Mouse (Mus musculus): Measurements from ENCODE around the gene Etl4.
A peak's percentile ranks its signal among the peaks of the same experiment; 100 is the strongest.

The Etl4 gene

DNA sequence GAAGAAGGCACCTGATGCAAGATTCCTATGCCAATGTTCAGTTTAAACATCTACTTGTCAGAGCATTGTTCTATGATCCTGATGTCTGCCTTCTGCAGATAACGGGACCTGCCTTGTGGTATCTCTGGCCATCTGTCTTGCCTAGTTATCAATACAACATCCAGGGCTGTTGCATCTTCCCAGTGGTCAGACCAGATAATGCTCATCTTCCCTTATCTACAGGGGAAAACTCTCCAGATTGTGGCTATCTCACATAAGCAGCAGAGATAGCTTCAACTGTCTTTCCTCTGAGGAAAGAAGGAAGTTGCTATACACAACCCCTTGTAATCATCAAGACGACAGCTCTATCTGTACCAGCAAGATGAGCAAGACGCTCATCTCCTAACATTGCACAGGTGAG lies 579.5 kb downstream of the Etl4 start:
- Histone ChIP-seq H3K36me3 (ENCODE audit: control insufficient read depth, insufficient read depth, low read length, poor library complexity, severe bottlenecking) (no peaks in the 10 kb centered on the region), H3K27me3 (ENCODE audit: control insufficient read depth, insufficient read depth, low read length, poor library complexity, severe bottlenecking) (no peaks in the 10 kb centered on the region)
- DNase-seq (ENCODE audit: low read depth, low spot score), result no peak

DNA sequence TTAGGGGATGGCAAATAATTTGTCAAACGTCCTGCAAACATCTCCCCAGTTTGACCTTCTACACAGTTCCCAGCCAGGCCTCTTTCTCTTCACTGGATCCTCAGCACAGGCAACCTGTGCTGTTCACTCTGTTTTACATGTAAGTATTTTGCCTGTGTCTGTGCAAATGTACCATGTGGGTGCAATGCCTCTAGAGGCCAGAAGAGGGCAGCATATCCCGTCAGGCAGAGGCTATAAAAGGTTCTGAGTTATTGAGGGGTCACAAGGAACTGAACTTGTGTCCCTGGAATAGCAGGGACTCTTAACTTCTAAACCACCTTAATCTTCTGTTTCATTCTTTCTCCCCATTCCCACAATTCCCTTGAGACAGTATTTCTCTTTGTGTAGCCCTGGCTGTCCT lies 582.5 kb downstream of the Etl4 start:
- Histone ChIP-seq H3K36me3 (ENCODE audit: control insufficient read depth, insufficient read depth, low read length, poor library complexity, severe bottlenecking) (no peaks in the 10 kb centered on the region), H3K27me3 (ENCODE audit: control insufficient read depth, insufficient read depth, low read length, poor library complexity, severe bottlenecking) (no peaks in the 10 kb centered on the region)
- no peak for DNase-seq (ENCODE audit: low read depth, low spot score)

DNA sequence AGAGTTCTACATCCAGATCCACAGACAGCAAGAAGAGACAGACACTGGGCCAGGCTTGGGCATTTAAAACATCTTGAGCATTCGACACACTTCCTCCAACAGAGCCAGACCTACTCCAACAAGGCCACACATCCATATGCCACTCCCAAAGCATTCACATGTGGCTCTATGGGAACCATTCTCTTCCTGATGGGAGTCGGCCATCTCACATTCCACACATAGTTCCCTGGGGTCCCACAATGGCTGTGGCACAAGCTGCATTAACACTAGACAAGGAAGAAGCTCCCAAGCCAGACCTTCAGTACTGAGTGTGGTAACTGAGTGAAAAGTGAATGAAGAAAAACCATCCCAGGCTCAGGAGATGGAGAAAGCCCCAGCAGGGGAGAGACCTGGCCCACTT lies 584.2 kb downstream of the Etl4 start:
- Histone ChIP-seq H3K36me3 (ENCODE audit: control insufficient read depth, insufficient read depth, low read length, poor library complexity, severe bottlenecking) (no peaks in the 10 kb centered on the region), H3K27me3 (ENCODE audit: control insufficient read depth, insufficient read depth, low read length, poor library complexity, severe bottlenecking) (no peaks in the 10 kb centered on the region)
- no peak for DNase-seq (ENCODE audit: low read depth, low spot score)

DNA sequence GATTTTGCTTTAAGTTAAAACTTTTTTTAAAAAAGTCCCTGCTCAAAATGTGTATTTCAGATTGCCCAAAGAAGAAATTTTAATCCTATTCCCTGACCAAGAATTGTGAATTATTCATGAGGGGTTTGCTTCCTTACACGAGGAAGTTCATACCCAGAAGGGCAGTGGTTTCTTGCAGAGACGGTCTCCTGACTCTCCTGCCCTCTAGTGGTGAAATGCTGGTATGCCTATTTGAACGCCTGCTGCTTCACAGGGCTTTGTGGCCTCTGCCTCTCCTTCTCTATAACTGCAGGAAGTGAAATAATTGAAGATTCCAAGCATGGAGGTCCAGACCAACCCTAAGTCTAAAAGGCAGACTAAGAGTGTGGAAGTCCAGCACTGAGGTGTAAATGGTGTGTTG lies 585.1 kb downstream of the Etl4 start:
- H3K27me3 ChIP-seq (ENCODE audit: control insufficient read depth, insufficient read depth, low read length, poor library complexity, severe bottlenecking), result no peaks in the 10 kb centered on the region
- peak; percentile 11 for DNase-seq (ENCODE audit: low read depth, low spot score)
- H3K36me3 ChIP-seq (ENCODE audit: control insufficient read depth, insufficient read depth, low read length, poor library complexity, severe bottlenecking), result no peaks in the 10 kb centered on the region

DNA sequence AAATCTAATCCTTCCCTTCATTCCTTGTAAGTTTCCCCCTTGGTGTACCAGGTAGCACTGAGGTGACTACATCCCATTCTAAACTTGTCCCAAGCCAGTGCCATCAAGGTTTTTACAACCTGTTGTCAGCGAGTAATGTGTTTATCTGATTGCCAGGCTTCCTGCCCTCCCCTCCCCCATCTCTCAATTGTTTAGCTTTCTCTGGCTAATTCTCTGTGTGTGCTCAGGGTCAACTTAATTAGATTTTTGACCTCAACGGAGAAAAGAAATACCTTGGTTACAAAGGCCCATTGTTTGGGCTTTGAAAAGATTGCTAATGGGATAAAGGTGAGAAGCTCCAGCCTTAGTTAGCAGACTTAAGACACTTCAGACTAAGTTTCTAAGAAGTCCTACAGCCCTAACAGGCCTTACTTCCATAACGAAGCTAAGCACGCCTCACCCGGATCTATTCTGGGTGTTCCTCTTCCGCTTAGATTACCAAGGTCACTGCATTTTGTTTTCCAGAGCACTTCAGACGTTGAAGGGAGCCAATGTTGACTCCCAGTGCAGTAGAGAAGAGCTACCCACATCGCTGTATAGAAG lies 586.7 kb downstream of the Etl4 start:
- DNase-seq (ENCODE audit: low read depth, low spot score), result no peak
- H3K36me3 ChIP-seq (ENCODE audit: control insufficient read depth, insufficient read depth, low read length, poor library complexity, severe bottlenecking), result no peaks in the 10 kb centered on the region
- H3K27me3 ChIP-seq (ENCODE audit: control insufficient read depth, insufficient read depth, low read length, poor library complexity, severe bottlenecking), result no peaks in the 10 kb centered on the region

DNA sequence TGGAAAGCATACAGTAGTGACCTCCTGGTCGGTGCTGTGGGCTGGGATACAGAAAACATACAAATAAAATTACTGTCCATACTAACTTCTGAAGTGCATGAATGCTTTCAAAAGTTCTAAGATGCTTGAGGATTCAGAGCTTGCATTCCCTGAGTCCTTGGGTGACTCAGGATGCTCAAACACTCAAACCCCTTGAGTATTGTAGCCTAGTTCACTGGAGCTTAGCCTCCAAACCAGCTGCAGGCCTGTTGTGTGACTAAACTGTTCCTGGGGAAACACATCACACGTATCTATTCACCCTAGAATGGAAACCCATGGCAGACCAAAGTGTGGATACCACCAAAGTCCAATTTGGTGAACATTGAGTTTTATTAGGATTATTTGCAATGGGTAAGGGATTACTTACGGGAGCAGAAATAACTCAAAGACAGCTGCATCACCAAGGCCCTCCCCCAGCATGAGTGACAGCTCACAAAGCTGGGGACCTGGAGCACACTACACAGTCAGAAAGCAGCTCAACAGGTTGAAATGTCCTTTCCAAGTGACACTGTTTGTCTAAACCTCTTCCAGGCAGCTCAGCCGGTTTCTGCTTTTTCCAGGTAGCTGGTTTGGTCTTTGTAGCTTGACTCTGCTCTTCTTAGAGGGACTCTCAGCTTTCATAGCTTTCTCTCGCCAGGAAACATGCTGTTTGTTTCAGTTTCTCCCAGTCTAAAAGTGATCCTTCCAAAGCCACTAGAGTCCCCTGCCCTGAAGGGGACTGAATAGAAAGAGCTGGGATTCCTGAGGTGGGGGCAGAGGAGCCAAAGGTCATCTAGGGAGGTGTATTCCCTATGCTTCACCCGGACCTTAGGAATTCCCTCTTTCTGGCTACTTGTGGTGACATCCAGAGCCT lies 598.5 kb downstream of the Etl4 start:
- H3K27me3 ChIP-seq (ENCODE audit: control insufficient read depth, insufficient read depth, low read length, poor library complexity, severe bottlenecking), result no peaks in the 10 kb centered on the region
- H3K36me3 ChIP-seq (ENCODE audit: control insufficient read depth, insufficient read depth, low read length, poor library complexity, severe bottlenecking), result no peaks in the 10 kb centered on the region
- DNase-seq (ENCODE audit: low read depth, low spot score), result no peak

DNA sequence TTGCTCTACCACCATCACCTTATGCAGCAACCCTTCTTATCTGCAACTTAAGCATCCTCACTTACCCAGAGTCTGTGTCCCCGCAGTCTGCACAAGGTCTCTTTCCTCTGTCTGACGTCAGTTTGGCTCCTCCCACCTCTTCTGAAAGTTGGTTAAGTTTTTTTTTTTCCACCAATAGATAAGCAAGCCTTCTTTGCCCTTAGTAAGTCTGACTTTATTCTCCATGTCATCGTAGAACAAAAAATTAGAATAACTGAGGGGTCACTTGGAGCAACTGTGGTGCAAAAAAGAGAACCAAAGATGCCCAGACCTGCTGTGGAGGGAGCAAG lies 599.1 kb downstream of the Etl4 start:
- no peak for DNase-seq (ENCODE audit: low read depth, low spot score)
- Histone ChIP-seq H3K27me3 (ENCODE audit: control insufficient read depth, insufficient read depth, low read length, poor library complexity, severe bottlenecking) (no peaks in the 10 kb centered on the region), H3K36me3 (ENCODE audit: control insufficient read depth, insufficient read depth, low read length, poor library complexity, severe bottlenecking) (no peaks in the 10 kb centered on the region)

DNA sequence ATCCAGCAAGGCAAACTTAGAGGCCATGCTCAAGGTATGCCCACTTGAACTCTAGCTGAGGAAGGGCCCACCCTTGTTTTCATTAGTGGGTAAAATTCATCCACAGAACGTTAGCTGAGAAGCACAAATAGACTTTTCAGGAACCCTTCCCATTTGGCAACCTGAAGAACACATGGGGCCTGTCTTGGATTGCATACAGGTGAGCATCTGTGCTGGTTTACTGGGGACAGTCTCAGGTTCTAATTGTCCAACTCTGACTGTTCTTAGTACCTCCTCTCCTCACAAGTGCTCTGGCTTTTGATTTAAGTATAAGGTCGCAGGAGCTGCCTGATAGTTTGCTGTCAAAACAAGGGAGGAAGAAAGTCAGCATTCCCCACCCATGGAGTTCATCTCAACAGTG lies 600.5 kb downstream of the Etl4 start:
- Histone ChIP-seq H3K27me3 (ENCODE audit: control insufficient read depth, insufficient read depth, low read length, poor library complexity, severe bottlenecking) (no peaks in the 10 kb centered on the region), H3K36me3 (ENCODE audit: control insufficient read depth, insufficient read depth, low read length, poor library complexity, severe bottlenecking) (no peaks in the 10 kb centered on the region)
- DNase-seq (ENCODE audit: low read depth, low spot score), result no peak

DNA sequence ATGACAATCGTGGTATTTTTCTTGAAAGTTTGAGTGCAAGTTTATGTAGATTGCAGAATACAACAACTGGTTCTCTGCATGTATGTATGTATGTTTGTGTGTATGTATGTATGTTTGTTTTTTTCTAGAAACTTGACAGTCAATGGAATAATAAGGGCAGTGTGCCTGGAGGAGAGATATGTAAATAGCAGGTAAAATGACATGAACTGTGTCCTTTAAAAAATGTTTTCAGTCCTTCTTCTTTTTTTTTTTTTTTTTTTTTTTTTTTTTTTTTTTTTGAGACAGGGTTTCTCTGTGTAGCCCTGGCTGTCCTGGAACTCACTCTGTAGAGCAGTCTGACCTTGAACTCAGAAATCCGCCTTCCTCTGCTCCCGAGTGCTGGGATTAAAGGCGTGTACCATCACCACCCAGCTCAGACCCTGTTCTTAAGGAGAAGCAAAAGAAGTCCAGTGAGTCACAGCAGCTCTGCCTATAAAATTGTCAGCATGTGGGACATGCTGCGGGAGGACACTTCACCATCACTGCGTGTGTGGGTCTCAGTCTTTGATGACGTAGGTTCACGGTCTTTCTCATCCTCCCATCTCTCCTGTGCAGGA lies 606.8 kb downstream of the Etl4 start:
- DNase-seq (ENCODE audit: low read depth, low spot score), result no peak
- H3K27me3 ChIP-seq (ENCODE audit: control insufficient read depth, insufficient read depth, low read length, poor library complexity, severe bottlenecking), result no peaks in the 10 kb centered on the region

DNA sequence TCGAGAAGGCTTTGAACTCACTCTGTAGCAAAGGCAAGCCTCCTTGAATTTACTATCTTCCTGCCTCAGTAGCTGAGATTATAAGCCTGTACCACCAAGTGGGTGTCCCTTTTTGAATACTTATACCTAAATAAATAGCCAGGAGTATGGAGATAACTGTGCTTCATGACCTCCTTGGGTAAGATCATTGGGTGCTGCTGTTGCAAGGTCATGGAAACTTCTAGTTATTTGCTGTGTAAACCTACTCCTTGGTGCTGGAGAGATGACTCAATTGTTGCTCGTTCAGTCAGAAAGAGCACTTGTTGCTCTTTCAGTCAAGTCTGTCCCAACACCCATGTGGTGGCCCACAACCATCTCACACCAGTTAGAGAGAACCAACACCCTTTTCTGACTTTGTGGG lies 608.3 kb downstream of the Etl4 start:
- no peak for DNase-seq (ENCODE audit: low read depth, low spot score)
- Histone ChIP-seq H3K36me3 (ENCODE audit: control insufficient read depth, insufficient read depth, low read length, poor library complexity, severe bottlenecking) (no peaks in the 10 kb centered on the region), H3K27me3 (ENCODE audit: control insufficient read depth, insufficient read depth, low read length, poor library complexity, severe bottlenecking) (no peaks in the 10 kb centered on the region)

More for the DNA sequence above, 606.8 kb downstream of the Etl4 start:
- no peaks in the 10 kb centered on the region for H3K36me3 ChIP-seq (ENCODE audit: control insufficient read depth, insufficient read depth, low read length, poor library complexity, severe bottlenecking)

DNA sequence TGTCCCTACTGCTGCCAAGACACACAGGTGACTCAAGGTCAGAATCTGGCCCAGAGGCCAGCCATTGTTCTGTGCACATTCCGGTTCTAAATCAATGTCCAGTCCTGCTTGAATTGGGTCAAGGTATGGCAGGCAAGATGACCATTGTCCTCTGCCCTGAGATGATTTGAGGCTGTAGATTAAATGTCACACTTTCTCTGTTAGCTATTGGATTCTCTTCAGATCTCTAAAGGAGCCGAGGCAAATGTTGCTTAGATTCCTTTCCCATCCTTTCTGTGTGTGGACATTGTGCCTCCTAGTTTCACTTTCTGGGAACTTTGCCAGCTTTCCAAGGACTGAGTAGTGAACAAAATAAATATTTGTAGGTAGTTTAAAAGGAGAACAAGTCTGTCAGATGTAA lies 608.9 kb downstream of the Etl4 start:
- DNase-seq (ENCODE audit: low read depth, low spot score), result no peak
- Histone ChIP-seq H3K36me3 (ENCODE audit: control insufficient read depth, insufficient read depth, low read length, poor library complexity, severe bottlenecking) (no peaks in the 10 kb centered on the region), H3K27me3 (ENCODE audit: control insufficient read depth, insufficient read depth, low read length, poor library complexity, severe bottlenecking) (no peaks in the 10 kb centered on the region)

DNA sequence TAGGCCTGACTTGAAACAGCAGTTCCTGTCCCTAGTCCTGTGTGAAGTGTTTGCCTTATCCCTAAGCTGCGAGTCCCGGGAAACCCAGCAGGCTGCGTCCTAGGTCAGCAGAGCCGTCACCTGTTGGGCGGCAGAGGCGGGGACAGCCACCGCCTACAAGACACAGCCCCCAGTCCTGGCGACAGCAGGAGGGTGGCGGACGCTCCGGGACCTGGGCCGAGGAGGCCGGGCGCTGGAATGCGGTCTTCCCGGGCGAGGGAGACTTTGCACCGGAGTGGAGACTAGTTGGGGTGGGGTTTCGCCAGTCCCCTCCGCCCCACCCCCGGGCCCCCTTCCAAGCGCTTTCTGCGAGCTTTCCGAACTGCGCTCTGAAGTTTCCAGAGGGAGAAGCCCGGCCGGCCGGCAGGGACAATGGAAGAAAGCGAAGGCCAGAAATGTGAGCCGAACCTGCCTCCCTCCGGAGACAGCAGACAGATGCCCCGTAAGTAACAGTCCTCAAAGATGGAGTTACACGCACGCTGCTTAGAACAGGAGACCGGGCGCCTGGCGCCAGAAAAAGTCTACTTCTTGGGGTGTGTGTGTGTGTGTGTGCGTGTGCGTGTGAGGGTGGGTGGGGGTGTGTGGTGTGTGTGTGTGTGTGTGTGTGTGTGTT lies 610.0 kb downstream of the Etl4 start:
- H3K27me3 ChIP-seq (ENCODE audit: control insufficient read depth, insufficient read depth, low read length, poor library complexity, severe bottlenecking), result no peaks in the 10 kb centered on the region
- H3K36me3 ChIP-seq (ENCODE audit: control insufficient read depth, insufficient read depth, low read length, poor library complexity, severe bottlenecking), result no peaks in the 10 kb centered on the region
- DNase-seq (ENCODE audit: low read depth, low spot score), result no peak

DNA sequence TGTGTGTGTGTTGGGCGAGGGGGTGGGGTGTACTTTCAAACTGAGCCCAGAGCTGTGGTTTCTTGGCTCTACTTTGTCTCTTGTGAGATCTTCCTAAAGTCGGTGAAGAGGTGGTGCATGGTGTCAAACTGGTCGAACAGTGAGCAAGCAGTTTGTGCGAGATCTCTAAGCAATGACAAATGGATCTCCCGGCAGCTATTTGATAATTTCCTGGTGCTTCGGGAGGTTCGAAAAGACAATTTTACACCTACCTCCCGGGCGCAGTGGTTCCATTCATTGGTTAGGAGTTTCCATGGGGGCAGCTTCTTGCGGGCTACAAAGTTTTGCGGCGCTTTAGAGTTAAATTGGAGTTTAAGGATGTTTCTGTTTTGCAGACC lies 610.5 kb downstream of the Etl4 start:
- H3K36me3 ChIP-seq (ENCODE audit: control insufficient read depth, insufficient read depth, low read length, poor library complexity, severe bottlenecking), result no peaks in the 10 kb centered on the region
- no peak for DNase-seq (ENCODE audit: low read depth, low spot score)
- no peaks in the 10 kb centered on the region for H3K27me3 ChIP-seq (ENCODE audit: control insufficient read depth, insufficient read depth, low read length, poor library complexity, severe bottlenecking)

DNA sequence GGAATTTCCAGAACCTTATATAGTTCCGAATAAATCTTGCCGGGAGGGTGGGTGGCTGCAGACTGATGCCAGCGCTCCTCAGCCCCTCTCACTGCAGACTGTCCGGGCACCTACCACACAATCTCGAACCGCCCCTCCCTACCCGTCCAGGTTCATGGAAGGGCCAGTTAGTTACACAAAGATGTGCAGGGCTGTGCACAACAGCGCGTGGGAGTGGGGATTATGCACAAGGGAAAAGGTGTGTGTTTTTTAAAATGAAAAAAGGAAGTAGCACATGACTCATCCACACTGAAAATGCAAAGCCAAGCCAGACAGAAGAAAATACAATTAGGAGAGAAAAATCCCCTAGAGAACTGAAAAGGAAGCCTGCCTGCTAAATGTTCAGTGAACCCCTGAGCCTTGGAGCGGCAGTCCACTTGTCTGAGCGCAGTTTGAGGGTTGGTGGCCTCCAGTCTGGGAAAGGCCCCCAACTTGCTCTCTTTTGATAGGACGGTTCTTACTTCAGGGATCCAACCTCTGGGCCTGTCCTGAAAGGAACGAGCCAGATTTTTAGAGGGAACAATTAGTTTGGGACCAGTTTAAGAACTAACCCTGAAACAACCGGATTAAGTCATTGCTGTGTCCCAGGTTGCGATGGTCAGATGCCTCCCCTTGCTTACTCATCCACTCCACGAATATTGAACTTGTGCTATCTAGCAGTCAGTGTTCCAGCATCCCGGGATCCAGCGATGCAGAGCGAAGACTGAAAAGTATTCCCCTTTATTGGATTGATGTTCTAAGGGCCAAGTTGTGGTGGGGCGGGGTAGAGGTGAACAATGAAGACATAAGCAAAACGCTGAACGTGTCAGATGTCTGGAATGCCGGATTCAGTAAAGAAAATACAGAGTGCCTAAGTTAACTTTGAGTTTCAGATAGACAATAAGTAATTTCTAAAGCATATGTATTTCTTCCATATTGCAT lies 611.3 kb downstream of the Etl4 start:
- Histone ChIP-seq H3K36me3 (ENCODE audit: control insufficient read depth, insufficient read depth, low read length, poor library complexity, severe bottlenecking) (no peaks in the 10 kb centered on the region), H3K27me3 (ENCODE audit: control insufficient read depth, insufficient read depth, low read length, poor library complexity, severe bottlenecking) (no peaks in the 10 kb centered on the region)
- no peak for DNase-seq (ENCODE audit: low read depth, low spot score)

Measured in splenic B cell, adult 2 months (primary cell).